Mouse (Mus musculus) ES-Bruce4 (cell line): ENCODE measurements around the gene Snx7.

Experiments
- CTCF ChIP-seq: IDR thresholded peaks from one replicate; pipeline ENCODE4 v1.8.1; 2011; ENCODE audit warnings: low read depth, low read length
- EP300 ChIP-seq: IDR thresholded peaks from 2 replicates; pipeline ENCODE4 v1.6.1; 2011; ENCODE audit warnings: low read depth, low read length; ENCODE audit not compliant: insufficient read depth
- POLR2A ChIP-seq: IDR thresholded peaks from one replicate; pipeline ENCODE4 v1.8.1; 2011; ENCODE audit warnings: low read length; ENCODE audit not compliant: insufficient read depth

DNA sequence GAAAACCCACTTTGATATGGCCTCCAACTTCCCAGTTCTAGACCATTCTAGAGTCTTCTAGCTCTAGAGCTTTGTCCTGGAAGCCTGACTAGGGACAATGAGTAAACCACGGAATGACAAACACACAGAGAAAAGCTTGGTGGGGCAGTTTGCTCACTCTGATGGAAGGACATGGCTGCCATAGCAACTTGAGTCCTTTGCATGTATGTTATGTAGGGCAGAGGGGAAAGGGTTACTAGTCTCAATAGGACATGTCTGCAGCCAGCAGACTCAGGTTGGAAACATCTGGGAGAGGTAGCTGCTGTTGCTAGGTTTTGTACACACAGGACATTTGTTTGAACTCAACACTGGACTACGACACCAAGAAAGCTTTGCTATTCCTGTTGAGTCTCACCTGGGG lies 77.5 kb downstream of the Snx7 start:
- TF ChIP-seq EP300 (no peak), CTCF (no peak), POLR2A (no peak)
